Comparison of ENCODE assay signal across 9 mouse cellular contexts in genomic region chr1:168430868-168431710, GRCm38 (mm10). TPM values are rescaled to one million over a fixed set of nuclear protein-coding genes. Genes with fewer than 3 reads are reported as not detected.
DNase-seq lines count a peak whose midpoint lies in the region; ATAC-seq and TF ChIP-seq lines count a peak whose summit lies in the region.
"Had no signal": no experiment of that assay in that cellular context is flagged by ENCODE, and none has a peak within 500 bp of the region (broad histone marks: within the 10 kb centered on the region; RNA-seq: fewer than 3 reads in every experiment).

No protein-coding gene starts in this region.

- DNase-seq in kidney, adult 2 months: peak; percentile 56
- DNase-seq in kidney, adult 9 months: no peak
- peak; percentile 65 for DNase-seq in forebrain, embryonic 10.5 days (ENCODE audit: extremely low spot score, low spot score)
- DNase-seq in hindbrain, embryonic 10.5 days (ENCODE audit: low spot score): peak; percentile 67
- DNase-seq in liver, embryonic 11.5 days (ENCODE audit: low spot score): peak; percentile 51
- DNase-seq in neural tube, embryonic 11.5 days (ENCODE audit: low spot score): peak; percentile 63

- no peaks in the 10 kb centered on the region for H3K9me3 ChIP-seq in forebrain, embryonic 10.5 days
- H3K9me3 ChIP-seq in hindbrain, embryonic 10.5 days: no peaks in the 10 kb centered on the region
- H3K9me3 ChIP-seq in liver, embryonic 11.5 days (ENCODE audit: control insufficient read depth, low read length): no peaks in the 10 kb centered on the region
- H3K9me3 ChIP-seq in neural tube, embryonic 11.5 days (ENCODE audit: control insufficient read depth, low read length): no peaks in the 10 kb centered on the region

- TF ChIP-seq POLR2A in kidney, adult 2 months (IDR thresholded peaks at IDR 0.05; ENCODE audit: low read depth, low read length): no peak
- no peak for TF ChIP-seq POLR2A in bone marrow, adult 2 months (IDR thresholded peaks at IDR 0.05; ENCODE audit: borderline replicate concordance, control insufficient read depth, low read depth, low read length)

- H3K4me2 ChIP-seq in liver, embryonic 11.5 days: peak overlapping the region; percentile 82
- peak overlapping the region; percentile 75 for H3K4me2 ChIP-seq in neural tube, embryonic 11.5 days (ENCODE audit: low read depth)

- H3K27ac ChIP-seq in kidney, adult 2 months (ENCODE audit: insufficient read depth, low read depth, low read length): peak overlapping the region; percentile 97
- peak overlapping the region; percentile 64 for H3K27ac ChIP-seq in bone marrow, adult 2 months (ENCODE audit: control insufficient read depth, insufficient read depth, low read depth, low read length, poor library complexity)
- H3K27ac ChIP-seq in forebrain, embryonic 10.5 days: peak overlapping the region; percentile 99
- peak overlapping the region; percentile 98 for H3K27ac ChIP-seq in hindbrain, embryonic 10.5 days
- peak overlapping the region; percentile 93 for H3K27ac ChIP-seq in liver, embryonic 11.5 days (ENCODE audit: low read depth, low read length)
- H3K27ac ChIP-seq in neural tube, embryonic 11.5 days (ENCODE audit: low read depth, low read length): peak overlapping the region; percentile 97

- H3K4me3 ChIP-seq in kidney, adult 2 months (ENCODE audit: insufficient read depth, low read depth, low read length): peak overlapping the region; percentile 81
- H3K4me3 ChIP-seq in bone marrow, adult 2 months (replicated peaks; ENCODE audit: control insufficient read depth, low read depth, low read length): peak overlapping the region; percentile 78
- H3K4me3 ChIP-seq in forebrain, embryonic 10.5 days: peak overlapping the region; percentile 87
- peak overlapping the region; percentile 87 for H3K4me3 ChIP-seq in hindbrain, embryonic 10.5 days
- peak overlapping the region; percentile 72 for H3K4me3 ChIP-seq in liver, embryonic 11.5 days (ENCODE audit: low read depth, low read length)
- peak overlapping the region; percentile 68 for H3K4me3 ChIP-seq in neural tube, embryonic 11.5 days (ENCODE audit: low read depth, low read length)

- WGBS in kidney, adult 2 months: under 1% methylated on average over 37 of the region's 37 CpGs
- WGBS in bone marrow, adult 2 months: under 1% methylated on average over 37 of the region's 37 CpGs
- 0% methylated on average over 37 of the region's 37 CpGs for WGBS in forebrain, embryonic 10.5 days
- under 1% methylated on average over 37 of the region's 37 CpGs for WGBS in hindbrain, embryonic 10.5 days
- WGBS in liver, embryonic 11.5 days: under 1% methylated on average over 37 of the region's 37 CpGs
- WGBS in neural tube, embryonic 11.5 days: under 1% methylated on average over 37 of the region's 37 CpGs

- no peaks in the 10 kb centered on the region; the same call in 1 of the 2 replicates for H3K4me1 ChIP-seq in kidney, adult 2 months (ENCODE audit: control insufficient read depth, insufficient read depth, low read length)
- no peaks in the 10 kb centered on the region for H3K4me1 ChIP-seq in bone marrow, adult 2 months (ENCODE audit: control insufficient read depth, insufficient read depth, low read length)
- H3K4me1 ChIP-seq in forebrain, embryonic 10.5 days: peaks cover 33% of the 10 kb centered on the region
- peaks cover 29% of the 10 kb centered on the region for H3K4me1 ChIP-seq in hindbrain, embryonic 10.5 days (replicated peaks)
- H3K4me1 ChIP-seq in liver, embryonic 11.5 days (replicated peaks; ENCODE audit: control insufficient read depth, insufficient read depth, low read length): peaks cover 18% of the 10 kb centered on the region
- H3K4me1 ChIP-seq in neural tube, embryonic 11.5 days (ENCODE audit: control insufficient read depth, insufficient read depth, low read length): peaks cover 20% of the 10 kb centered on the region

- no peak for TF ChIP-seq CTCF in kidney, adult 2 months (conservative IDR thresholded peaks at IDR 0.05; ENCODE audit: insufficient read depth, insufficient read length, low read depth, low read length)
- no peak for TF ChIP-seq CTCF in bone marrow, adult 2 months (IDR thresholded peaks at IDR 0.05; ENCODE audit: control insufficient read depth, insufficient read depth, low read length)

- H3K27me3 ChIP-seq in kidney, adult 2 months (replicated peaks; ENCODE audit: control insufficient read depth, insufficient read depth, low read length): no peaks in the 10 kb centered on the region
- no peaks in the 10 kb centered on the region for H3K27me3 ChIP-seq in forebrain, embryonic 10.5 days (ENCODE audit: poor library complexity, severe bottlenecking)
- no peaks in the 10 kb centered on the region for H3K27me3 ChIP-seq in hindbrain, embryonic 10.5 days (ENCODE audit: insufficient read depth, poor library complexity, severe bottlenecking)
- no peaks in the 10 kb centered on the region for H3K27me3 ChIP-seq in liver, embryonic 11.5 days (replicated peaks; ENCODE audit: control insufficient read depth, insufficient read depth, low read length)
- H3K27me3 ChIP-seq in neural tube, embryonic 11.5 days (ENCODE audit: control insufficient read depth, insufficient read depth, low read length): no peaks in the 10 kb centered on the region
- H3K27me3 ChIP-seq: CH12.LX had no signal

- H3K9ac ChIP-seq in liver, embryonic 11.5 days (ENCODE audit: low read depth, low read length): peak overlapping the region; percentile 70
- peak overlapping the region; percentile 90 for H3K9ac ChIP-seq in neural tube, embryonic 11.5 days (ENCODE audit: low read length)

- no peaks in the 10 kb centered on the region; the same call in 1 of the 2 replicates for H3K36me3 ChIP-seq in kidney, adult 2 months (ENCODE audit: control insufficient read depth, insufficient read depth, low read length)
- 0 out of 2 replicates have a peak, but pooled peaks cover 4% of the 10 kb centered on the region for H3K36me3 ChIP-seq in forebrain, embryonic 10.5 days (replicated peaks)
- no peaks in the 10 kb centered on the region for H3K36me3 ChIP-seq in hindbrain, embryonic 10.5 days
- H3K36me3 ChIP-seq in liver, embryonic 11.5 days (ENCODE audit: control insufficient read depth, insufficient read depth, low read length): no peaks in the 10 kb centered on the region
- no peaks in the 10 kb centered on the region for H3K36me3 ChIP-seq in neural tube, embryonic 11.5 days (ENCODE audit: control insufficient read depth, insufficient read depth, low read length)

- no peak for ATAC-seq in liver, embryonic 11.5 days (replicated peaks; ENCODE audit: low FRiP score)
- ATAC-seq in neural tube, embryonic 11.5 days (ENCODE audit: insufficient read depth, low FRiP score, low TSS enrichment): no peak
- no peak for ATAC-seq in frontal cortex, adult (ENCODE audit: low TSS enrichment)

RNA-seq across cellular contexts. Expression of gene Pbx1, which starts 1.0 kb away (rescaled TPM):
- 46.9 and 49.2 TPM in 2 replicates for polyA plus RNA-seq in kidney, adult 2 months (2012; rRNA removed)
- 8.5 and 12.2 TPM in 2 replicates for polyA plus RNA-seq in bone marrow, adult 2 months (2011; ENCODE audit: insufficient read depth, insufficient read length, low replicate concordance, missing spikeins)
- 38.2 and 38.8 TPM in 2 replicates for polyA plus RNA-seq in forebrain, embryonic 10.5 days (2016; fragmentation: Nextera tagmentation; extraction: Ambion mirVana)
- 34.4 and 35.4 TPM in 2 replicates for polyA plus RNA-seq in hindbrain, embryonic 10.5 days (2016; fragmentation: Nextera tagmentation; extraction: Ambion mirVana)
- polyA plus RNA-seq in liver, embryonic 11.5 days (2014; fragmentation: Nextera tagmentation; extraction: Ambion mirVana): 14.6 and 17.0 TPM in 2 replicates
- 45.8 and 47.9 TPM in 2 replicates for polyA plus RNA-seq in neural tube, embryonic 11.5 days (2014; fragmentation: Nextera tagmentation; extraction: Ambion mirVana)
